Mouse (Mus musculus) thymus, adult 18-20 months (tissue): ENCODE measurements around the gene Rps15.

Experiments
- DNase-seq, 2 experiments: peaks; one replicate each; pipeline ENCODE4 v3.0.0; 2022; ENCODE audit warnings: mixed read lengths in 2 of 2

Rps15 gene

GRCm38 (mm10) chr10:80260642-80261584 lies 31.3 kb upstream of the Rps15 start, which contains the start of the genes Gamt and Dazap1:
Gene Gamt, minus strand, starts transcription at chr10:80261012.
Gene Dazap1, plus strand, starts transcription at chr10:80261486.
- peak; percentile 82 to 86 for DNase-seq

GRCm38 (mm10) chr10:80261585-80261968 lies 30.7 kb upstream of the Rps15 start:
- DNase-seq = peak; percentile 69 to 81

GRCm38 (mm10) chr10:80262169-80262568 lies 30.1 kb upstream of the Rps15 start:
- DNase-seq = no peak

GRCm38 (mm10) chr10:80262776-80263365 lies 29.4 kb upstream of the Rps15 start:
- no peak for DNase-seq

- peak; percentile 98 to 99 for DNase-seq
These were observed 27.7 kb upstream of the Rps15 start for GRCm38 (mm10) chr10:80264341-80265148.

GRCm38 (mm10) chr10:80265149-80265486 lies 27.1 kb upstream of the Rps15 start:
- DNase-seq = no peak

- no peak for DNase-seq
These were observed 22.2 kb upstream of the Rps15 start for GRCm38 (mm10) chr10:80270099-80270498.

GRCm38 (mm10) chr10:80270734-80271181 lies 21.5 kb upstream of the Rps15 start:
- DNase-seq = no peak

- no peak for DNase-seq
These were observed 20.9 kb upstream of the Rps15 start for GRCm38 (mm10) chr10:80271186-80271843.

- DNase-seq = no peak
These were observed 20.2 kb upstream of the Rps15 start for GRCm38 (mm10) chr10:80271870-80272585.

- no peak for DNase-seq
These were observed 18.4 kb upstream of the Rps15 start for GRCm38 (mm10) chr10:80273847-80274246.

GRCm38 (mm10) chr10:80276238-80276637 lies 16.0 kb upstream of the Rps15 start:
- DNase-seq = no peak

GRCm38 (mm10) chr10:80278390-80278789 lies 13.9 kb upstream of the Rps15 start:
- DNase-seq = no peak

- no peak for DNase-seq
These were observed 13.0 kb upstream of the Rps15 start for GRCm38 (mm10) chr10:80279273-80279672.

- DNase-seq = no peak
These were observed 10.9 kb upstream of the Rps15 start for GRCm38 (mm10) chr10:80281304-80281703.

GRCm38 (mm10) chr10:80281921-80282371 lies 10.3 kb upstream of the Rps15 start:
- DNase-seq = no peak

- no peak for DNase-seq
These were observed 9.5 kb upstream of the Rps15 start for GRCm38 (mm10) chr10:80282481-80283441.

GRCm38 (mm10) chr10:80285222-80286070 lies 6.8 kb upstream of the Rps15 start:
- DNase-seq = no peak

GRCm38 (mm10) chr10:80288097-80288496 lies 4.2 kb upstream of the Rps15 start:
- no peak for DNase-seq

GRCm38 (mm10) chr10:80288657-80289056 lies 3.6 kb upstream of the Rps15 start:
- no peak for DNase-seq
